Mouse (Mus musculus) cortical plate, adult 2 months (tissue): ENCODE measurements around the gene Bcor. TPM values are rescaled to one million over a fixed set of nuclear protein-coding genes. Genes with fewer than 3 reads are reported as not detected.

ENCODE experiments used
- H3K27ac ChIP-seq: fragments of 200-500 bp; 2 replicates; pipeline ENCODE4 v1.5.1; 2012; ENCODE audit warnings: low read length, control low read depth, inconsistent platforms; ENCODE audit not compliant: insufficient read depth
- H3K4me1 ChIP-seq: fragments of 200-500 bp; 2 replicates; pipeline ENCODE4 v1.6.1; 2011; ENCODE audit warnings: low read length; ENCODE audit not compliant: control insufficient read depth, insufficient read depth
- H3K4me3 ChIP-seq: fragments of 200-500 bp; 2 replicates; pipeline ENCODE4 v1.5.1; 2011; ENCODE audit warnings: mild to moderate bottlenecking, low read length, control low read depth; ENCODE audit not compliant: insufficient read depth
- CTCF ChIP-seq: fragments of 200-500 bp; IDR thresholded peaks from 2 replicates; pipeline ENCODE4 v1.5.1; 2011; ENCODE audit warnings: mild to moderate bottlenecking, control low read depth, low read length; ENCODE audit not compliant: insufficient read depth; ENCODE audit errors: extremely low read depth
- POLR2A ChIP-seq: fragments of 200-500 bp; IDR thresholded peaks from 2 replicates; pipeline ENCODE4 v1.6.1; 2011; ENCODE audit warnings: mild to moderate bottlenecking, low read length, control low read depth; ENCODE audit not compliant: insufficient read depth; ENCODE audit errors: extremely low read depth
- polyA plus RNA-seq: library from polyadenylated mRNA; depleted of rRNA; stranded (reverse); fragments of >200 nt; gene quantifications from 2 replicates; pipeline ENCODE4 v1.2.3, GENCODE M21; 2012

Gene Bcor
- polyA plus RNA-seq, 1 experiment = 17.7 TPM

- no peak for TF ChIP-seq CTCF
- no peak for TF ChIP-seq POLR2A
- no peaks in the 10 kb centered on the region for H3K4me1 ChIP-seq
- no peak overlapping the region for H3K4me3 ChIP-seq
- H3K27ac ChIP-seq = no peak overlapping the region
Observed at GRCm38 (mm10) chrX:12116128-12116527, 44.0 kb downstream of the Bcor start.

GRCm38 (mm10) chrX:12112166-12112565 lies 48.0 kb downstream of the Bcor start:
- no peak overlapping the region for H3K27ac ChIP-seq
- H3K4me3 ChIP-seq = no peak overlapping the region
- H3K4me1 ChIP-seq = no peaks in the 10 kb centered on the region
- TF ChIP-seq CTCF = no peak
- no peak for TF ChIP-seq POLR2A

GRCm38 (mm10) chrX:12110518-12110917 lies 49.6 kb downstream of the Bcor start:
- Histone ChIP-seq H3K27ac (no peak overlapping the region), H3K4me1 (no peaks in the 10 kb centered on the region), H3K4me3 (no peak overlapping the region)
- TF ChIP-seq POLR2A = no peak
- TF ChIP-seq CTCF = no peak

GRCm38 (mm10) chrX:12105358-12105757 lies 54.8 kb downstream of the Bcor start:
- TF ChIP-seq CTCF (no peak), POLR2A (no peak)
- no peak overlapping the region for H3K4me3 ChIP-seq
- no peak overlapping the region for H3K27ac ChIP-seq
- H3K4me1 ChIP-seq = no peaks in the 10 kb centered on the region

GRCm38 (mm10) chrX:12096783-12097526 lies 63.2 kb downstream of the Bcor start:
- TF ChIP-seq POLR2A = no peak
- no peak for TF ChIP-seq CTCF
- H3K4me3 ChIP-seq = no peak overlapping the region
- H3K4me1 ChIP-seq = no peaks in the 10 kb centered on the region
- H3K27ac ChIP-seq = no peak overlapping the region

GRCm38 (mm10) chrX:12093371-12093770 lies 66.8 kb downstream of the Bcor start:
- Histone ChIP-seq H3K27ac (no peak overlapping the region), H3K4me1 (no peaks in the 10 kb centered on the region), H3K4me3 (no peak overlapping the region)
- TF ChIP-seq CTCF = no peak
- TF ChIP-seq POLR2A = no peak

GRCm38 (mm10) chrX:12091431-12092061 lies 68.6 kb downstream of the Bcor start:
- Histone ChIP-seq H3K4me1 (no peaks in the 10 kb centered on the region), H3K4me3 (peak overlapping the region; percentile 40), H3K27ac (peak overlapping the region; percentile 87)
- TF ChIP-seq POLR2A (no peak), CTCF (no peak)

GRCm38 (mm10) chrX:12090871-12091404 lies 69.2 kb downstream of the Bcor start:
- H3K4me3 ChIP-seq = peak overlapping the region; percentile 40
- TF ChIP-seq POLR2A (no peak), CTCF (no peak)
- peak overlapping the region; percentile 87 for H3K27ac ChIP-seq
- H3K4me1 ChIP-seq = no peaks in the 10 kb centered on the region

- TF ChIP-seq POLR2A (no peak), CTCF (no peak)
Observed at GRCm38 (mm10) chrX:12090151-12090870, 69.8 kb downstream of the Bcor start.

More at GRCm38 (mm10) chrX:12090151-12090870, 69.8 kb downstream of the Bcor start:
- Histone ChIP-seq H3K27ac (peak overlapping the region; percentile 35; the same call in 1 of the 2 replicates), H3K4me3 (peak overlapping the region; percentile 40; the same call in 1 of the 2 replicates), H3K4me1 (no peaks in the 10 kb centered on the region)
